Mouse (Mus musculus): ENCODE measurements around the gene Ehd3.
"Not testable (repeated sequence)": the region's sequence is repeated elsewhere in the genome, so short reads cannot be mapped to it uniquely, and the experiment has no call there.

The Ehd3 gene

DNA sequence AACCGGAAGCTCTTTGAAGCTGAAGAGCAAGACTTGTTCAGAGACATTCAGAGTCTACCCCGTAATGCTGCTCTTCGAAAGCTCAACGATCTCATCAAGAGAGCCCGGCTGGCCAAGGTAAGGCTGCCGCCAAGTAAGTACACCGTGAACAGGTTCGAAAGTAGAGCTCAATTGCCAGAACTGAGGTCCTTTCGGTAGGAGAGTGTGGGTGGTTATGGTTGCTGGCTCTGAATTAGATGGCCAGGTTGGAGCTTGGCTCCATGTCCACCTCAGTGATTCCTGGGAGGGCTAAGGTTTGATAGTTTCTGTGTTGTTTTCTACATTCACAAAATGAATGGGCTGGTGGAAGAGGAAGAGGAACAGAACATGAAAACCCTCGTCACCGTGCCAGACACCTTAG is 23.5 kb downstream of the Ehd3 start:
- DNase-seq = peak; percentile 32 to 44

DNA sequence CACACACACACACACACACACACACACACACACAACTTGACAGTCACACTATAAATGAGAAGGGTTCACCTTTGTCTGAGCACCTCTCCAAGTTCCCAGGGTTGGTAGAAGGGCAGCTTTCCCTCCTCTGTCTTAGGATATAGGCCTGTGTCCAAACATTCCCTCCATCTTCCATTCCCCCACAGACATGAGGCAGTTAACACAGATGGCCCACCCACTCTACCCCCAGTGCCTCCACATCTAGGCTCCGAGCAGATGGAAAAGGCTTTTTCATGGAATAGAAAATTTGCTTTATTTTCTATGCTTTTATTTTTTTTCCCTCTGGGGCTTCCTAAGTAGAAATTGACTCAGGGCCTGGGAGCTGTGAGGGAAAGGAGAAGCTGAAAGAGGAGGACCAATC is 26.6 kb downstream of the Ehd3 start:
- DNase-seq = no peak

DNA sequence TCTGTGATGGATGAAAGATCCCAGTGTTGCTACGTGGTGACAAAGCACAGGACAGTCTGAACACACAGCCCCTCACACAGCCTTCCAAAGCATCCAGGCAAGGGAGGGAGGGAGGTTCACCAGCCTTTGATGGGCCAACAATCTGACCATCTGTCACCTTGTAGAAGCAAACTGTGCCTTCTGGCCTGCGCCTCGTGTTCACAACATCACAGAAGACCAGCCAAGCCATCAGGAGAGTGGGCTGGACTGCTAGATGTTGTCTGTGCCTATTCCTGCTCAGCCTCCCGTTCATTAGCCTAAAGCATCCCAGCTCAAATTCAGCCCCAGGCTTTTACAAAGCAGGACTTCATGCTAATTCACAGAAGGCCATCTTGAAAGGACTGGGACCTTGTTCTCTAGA is 27.5 kb downstream of the Ehd3 start:
- peak; percentile 80 to 90 for DNase-seq

DNA sequence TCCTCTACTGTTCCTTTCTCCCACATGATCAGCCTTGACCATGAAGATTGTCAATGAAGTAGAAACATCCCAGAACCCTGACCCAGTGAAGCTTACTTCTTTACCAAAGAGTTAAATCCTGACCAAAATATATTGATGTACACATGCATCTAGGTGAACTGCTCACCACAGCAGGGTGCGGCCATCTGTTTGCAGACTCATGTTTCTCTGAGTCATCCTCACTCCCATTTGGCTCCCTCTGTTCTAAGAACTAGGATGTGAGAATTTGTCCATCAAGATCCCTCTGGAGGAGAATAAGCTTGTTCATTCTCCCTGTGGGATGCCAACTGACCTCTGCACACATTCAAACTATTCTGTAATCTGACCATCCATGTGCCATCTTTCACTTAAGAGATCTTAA is 29.0 kb downstream of the Ehd3 start:
- peak; percentile 69 to 75 for DNase-seq

DNA sequence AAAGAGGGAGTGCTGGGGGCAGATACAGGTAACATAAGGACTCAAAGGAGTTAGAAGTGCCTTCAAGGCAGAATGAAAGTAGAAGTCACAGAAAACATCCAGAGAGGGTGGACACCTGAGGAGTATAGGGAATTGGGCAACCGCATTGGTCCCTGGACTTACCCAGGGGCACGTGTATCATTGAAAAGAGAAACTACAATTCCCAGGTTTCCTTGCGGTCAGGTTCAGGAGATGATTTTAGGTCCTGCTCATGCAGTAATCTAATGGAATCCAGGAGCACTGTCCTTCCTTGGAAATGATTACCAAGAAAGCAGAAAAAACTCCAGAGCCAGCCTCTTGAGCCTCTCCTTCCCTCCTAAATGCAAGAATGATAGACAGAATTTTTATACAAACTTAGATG is 29.5 kb downstream of the Ehd3 start:
- no peak for DNase-seq

DNA sequence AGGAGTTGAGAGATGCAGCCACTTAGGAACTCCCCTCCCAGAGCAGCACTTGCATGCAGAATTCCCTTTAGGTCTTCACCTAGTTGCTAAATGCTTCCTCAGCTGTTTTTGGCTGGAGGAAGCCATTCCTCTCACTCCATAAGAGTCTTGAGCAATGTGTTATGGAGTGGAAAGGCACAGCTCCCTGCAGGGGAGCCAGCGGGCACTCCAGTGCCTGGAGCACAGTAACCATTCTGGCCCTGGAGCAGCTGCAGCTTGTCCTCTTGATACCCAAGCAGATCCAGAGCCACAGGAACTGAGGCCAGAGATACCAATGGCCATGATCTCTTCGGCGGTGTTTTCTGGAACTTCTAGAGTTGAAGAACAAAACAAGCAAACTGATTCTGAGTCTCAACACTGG is 32.7 kb downstream of the Ehd3 start:
- no peak for DNase-seq

DNA sequence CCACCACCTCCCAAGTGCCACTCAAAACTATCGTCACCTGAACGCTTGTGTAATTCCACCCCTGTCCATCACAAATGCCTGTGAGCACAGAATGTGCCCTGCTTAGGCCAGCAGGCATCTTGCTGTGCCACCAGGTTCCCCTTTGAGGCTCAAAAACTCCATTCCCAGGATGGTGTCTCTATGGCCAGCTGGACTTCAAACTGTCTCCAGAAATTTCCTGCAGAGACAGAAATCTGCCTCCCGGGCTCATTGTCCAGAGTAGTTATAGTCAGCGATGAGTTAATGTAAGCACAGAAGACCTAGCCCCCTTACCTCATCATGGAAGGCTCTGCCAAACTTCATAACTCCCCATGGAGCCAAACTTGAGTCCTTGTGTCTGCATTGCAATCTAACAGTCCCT is 33.3 kb downstream of the Ehd3 start:
- peak; percentile 39 to 42 for DNase-seq

DNA sequence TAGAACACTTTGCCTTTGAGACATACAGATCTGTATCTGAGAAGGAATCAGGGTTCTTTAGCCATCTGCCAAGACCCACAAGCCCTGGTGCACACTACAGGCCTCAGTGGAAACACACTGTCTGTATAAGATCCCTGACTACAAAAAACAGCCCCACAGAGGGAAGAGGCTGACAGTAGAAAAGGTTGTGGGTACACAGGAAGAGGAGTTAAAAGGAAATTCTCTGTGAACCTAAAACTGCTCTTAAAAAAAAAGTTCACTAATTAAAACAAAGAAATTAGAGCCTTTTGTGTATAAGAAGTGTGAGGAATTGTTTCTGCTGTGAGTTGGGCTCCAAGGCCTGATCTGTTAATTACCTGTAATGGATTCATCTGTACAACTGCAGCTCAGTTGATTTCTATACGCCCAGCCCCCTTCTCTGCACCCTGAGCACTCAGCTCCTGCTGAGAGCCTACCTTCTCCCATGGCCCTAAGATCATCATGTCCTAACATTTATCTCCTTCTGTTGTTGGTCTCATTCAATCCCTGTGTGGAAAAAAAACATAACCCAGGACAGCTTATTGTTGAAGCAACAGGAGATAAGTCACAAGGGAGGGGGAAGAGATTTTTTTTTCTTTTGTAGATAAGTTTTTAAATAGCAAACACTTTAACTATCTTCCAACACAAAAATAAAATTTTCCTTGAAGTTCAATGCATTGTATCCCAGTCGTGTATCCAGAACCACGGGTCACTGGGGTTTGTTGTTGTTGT is 35.3 kb downstream of the Ehd3 start:
- no peak for DNase-seq

DNA sequence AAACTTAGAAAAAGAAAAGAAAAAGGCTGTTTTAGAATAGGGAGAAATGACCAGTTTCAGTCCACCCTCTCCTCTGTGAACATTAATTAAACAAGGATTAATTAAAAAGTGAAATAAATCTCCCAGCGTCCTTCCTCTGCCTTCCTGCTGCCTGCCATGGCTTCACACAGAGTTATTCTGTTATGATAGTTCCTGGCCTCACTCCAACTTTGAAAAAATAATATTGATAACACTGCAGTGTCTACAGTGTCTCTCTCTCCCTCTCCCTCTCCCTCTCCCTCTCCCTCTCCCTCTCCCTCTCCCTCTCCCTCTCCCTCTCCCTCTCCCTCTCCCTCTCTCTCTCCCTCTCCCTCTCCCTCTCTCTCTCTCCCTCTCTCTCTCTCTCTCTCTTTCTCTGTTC is 35.9 kb downstream of the Ehd3 start:
- DNase-seq = not testable (repeated sequence)

DNA sequence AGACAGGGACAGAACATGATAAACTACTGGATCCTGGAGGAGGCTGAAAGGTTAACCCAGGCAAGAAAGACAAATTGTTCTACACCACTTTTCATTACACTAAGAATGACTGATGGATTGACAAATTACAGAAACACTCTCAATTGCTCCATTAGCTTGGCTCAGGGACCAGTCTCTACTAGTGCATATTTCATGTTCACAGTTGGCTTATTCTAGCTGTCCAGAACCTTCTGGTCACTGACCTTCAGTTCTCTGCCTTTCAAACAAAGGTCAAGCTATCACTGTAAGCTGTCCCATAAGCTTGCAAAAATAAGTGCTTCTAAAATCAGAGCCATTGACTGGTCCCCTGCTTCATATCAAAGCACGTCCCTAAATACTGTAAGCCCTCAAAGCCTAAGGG is 39.0 kb downstream of the Ehd3 start:
- DNase-seq = no peak

DNA sequence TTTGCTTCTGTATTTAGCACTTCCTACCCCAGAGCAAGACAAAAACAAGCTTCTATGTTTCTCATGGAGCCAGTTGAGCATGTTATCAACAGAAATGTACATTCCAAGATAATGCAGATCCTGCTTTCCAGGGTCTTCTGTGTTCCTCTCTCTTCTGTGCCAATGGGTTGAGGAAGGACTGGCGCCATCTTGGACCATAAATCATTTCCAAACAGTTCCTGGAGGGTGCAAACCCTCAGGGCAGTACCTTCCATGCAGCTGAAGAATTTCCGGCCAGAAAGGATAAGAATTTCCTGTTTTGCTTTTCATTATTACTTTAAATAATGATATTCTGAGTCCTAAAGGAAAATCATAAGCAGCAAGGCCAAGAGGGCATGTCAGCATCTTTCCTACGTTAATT is 41.7 kb downstream of the Ehd3 start:
- DNase-seq = no peak

DNA sequence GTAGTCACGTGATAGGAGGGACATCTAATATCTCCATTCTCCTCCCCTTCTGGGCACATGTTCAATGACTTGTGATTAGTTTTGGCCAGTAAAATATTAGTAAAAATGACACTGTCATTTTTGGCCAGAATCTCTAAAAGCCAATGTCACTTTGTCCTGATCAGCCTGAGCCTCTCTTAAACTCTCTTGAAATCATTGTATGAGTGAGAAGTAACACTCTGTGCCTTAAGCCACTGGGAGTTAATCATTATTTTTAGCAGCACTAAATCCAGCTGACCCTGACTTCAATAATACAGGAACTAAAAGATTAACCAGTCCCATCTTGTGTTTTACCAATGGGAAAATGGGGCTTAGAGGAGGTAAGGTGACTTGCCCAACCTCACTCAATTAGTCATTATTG is 43.5 kb downstream of the Ehd3 start:
- DNase-seq = no peak

DNA sequence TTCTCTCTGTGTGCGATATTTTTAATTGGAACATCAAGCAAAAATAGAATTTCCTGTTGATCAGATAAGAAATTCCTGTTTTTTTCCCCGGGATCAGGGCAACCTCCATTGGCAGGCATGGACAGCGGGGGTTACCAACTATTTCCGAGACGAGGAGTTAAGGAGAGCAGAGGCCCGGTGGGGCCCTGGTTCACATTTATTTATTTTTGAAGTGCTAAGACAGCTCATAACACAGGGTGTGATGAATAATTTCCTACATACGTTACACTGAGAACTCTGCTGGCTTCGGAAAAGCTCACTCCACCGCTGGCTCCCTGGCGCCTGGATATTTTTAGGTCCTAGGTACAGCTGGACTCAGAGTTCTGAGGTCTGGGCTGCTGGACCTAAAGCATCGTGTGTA is 49.1 kb downstream of the Ehd3 start:
- no peak for DNase-seq

DNA sequence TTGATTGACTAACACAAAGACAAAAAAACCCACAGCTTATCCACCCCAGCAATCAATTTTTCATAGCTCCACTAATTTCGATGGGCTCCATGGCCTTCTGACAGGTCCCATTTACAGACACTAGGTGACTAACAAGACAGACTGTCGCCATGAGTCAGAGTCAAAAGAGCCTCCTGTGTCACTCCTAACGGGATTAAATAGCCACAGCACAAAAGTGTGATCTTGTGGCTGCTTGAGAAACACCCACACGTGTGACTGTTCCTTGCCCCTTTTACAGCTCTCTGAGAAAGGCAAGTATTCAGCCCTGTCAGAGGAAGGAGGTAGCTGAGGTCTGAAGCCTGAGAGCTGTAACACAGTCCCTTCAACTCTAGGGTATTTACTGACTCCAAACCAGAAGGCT is 49.8 kb downstream of the Ehd3 start:
- no peak for DNase-seq

DNA sequence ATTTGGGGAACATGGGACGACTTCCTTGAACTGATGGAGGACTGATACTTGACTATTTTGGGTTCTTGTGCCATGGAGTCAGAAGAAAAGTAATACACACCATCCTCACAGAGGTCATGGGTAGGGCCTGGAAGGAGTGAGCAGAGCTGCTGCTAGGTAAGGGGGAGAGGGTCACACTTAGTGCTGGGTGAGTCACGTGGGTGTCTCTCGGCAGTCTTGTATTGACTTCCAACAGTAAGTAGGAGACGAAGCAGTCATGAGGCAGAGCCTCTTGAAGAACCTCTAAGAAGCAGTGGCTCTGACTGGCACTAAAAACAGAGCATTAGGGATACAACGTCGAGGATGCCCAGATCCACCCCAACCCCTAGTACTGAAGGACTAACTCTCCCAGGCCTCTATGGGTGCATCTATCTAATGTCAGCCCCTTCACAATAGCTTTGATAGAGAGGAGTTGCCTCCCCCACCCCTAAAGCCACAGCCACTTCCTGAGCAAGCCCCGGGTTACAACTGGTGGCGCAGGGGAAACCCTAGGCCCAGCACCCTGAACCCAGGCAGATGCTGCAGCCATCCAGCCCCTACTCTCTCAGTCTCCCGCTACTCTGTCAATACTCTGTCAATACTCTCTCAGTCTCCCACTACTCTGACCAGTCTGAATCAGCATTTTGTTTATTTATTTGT is 65.2 kb downstream of the Ehd3 start:
- DNase-seq = no peak

DNA sequence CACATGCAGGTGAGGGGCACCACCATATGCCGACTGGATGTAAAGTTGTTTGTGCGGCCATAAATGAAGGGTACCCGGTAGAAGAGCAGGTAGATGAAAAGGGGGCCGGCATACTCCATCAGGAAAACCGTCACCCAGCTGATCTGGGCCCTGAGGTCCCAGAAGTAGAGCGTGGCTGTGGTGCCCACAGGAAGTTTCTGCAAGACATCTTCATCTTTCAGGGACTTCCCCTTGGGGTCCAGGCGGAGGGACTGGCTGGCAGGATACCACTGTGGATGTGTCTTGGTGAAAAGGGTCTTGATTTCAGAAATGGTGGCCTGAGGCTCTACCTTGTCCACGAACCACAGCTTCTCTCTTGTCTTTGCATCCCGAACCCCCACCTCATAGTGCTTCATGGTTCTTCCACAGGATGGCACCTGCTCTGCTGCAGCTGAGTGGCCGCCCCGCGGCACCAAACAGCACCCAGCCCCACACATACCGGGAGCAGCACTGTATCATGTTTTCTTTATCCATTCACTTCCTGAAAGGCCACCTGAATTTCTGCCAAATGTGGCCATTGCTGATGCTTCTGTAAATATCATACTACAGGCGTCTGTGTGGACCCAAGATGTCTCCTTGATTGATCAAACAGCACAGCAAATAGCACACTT is 67.1 kb downstream of the Ehd3 start:
- DNase-seq = no peak

DNA sequence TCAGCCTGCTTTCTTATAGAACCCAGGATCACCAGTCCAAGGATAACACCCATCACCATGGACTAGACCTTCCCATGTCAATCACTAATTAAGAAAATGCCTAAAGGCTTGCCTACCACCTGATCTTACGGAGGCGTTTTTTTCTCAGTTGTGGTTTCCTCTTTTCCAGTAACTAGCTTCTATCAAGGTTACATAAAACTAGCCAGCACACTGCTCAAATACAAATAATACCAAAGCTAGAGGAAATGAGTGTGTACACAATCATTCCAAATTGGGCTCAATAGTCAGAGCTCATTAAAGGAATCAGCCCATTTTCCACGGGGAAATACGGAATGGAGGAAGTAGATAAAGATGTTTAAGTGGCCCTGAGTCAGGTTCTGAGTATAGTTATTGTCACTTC is 71.3 kb downstream of the Ehd3 start:
- no peak for DNase-seq

DNA sequence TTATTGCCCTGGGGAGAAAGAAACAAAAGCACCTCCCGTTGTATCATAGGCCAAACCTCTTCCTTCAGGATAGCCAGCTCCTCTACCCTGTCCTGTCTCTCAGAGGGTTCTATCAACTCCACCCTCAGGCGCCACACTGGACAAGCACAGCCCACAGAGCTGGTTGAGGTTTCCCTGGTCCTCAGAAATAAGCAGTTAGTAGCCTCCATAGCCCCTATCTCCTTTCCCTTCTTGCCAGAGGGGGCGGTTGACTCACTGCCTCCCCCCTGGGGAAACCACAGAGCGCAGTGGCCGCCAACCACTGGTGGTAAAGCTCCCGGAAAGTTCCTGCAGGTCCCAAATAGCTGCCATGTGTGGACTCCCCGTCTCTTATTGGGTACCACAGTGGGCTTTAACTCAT is 71.7 kb downstream of the Ehd3 start:
- DNase-seq = no peak

DNA sequence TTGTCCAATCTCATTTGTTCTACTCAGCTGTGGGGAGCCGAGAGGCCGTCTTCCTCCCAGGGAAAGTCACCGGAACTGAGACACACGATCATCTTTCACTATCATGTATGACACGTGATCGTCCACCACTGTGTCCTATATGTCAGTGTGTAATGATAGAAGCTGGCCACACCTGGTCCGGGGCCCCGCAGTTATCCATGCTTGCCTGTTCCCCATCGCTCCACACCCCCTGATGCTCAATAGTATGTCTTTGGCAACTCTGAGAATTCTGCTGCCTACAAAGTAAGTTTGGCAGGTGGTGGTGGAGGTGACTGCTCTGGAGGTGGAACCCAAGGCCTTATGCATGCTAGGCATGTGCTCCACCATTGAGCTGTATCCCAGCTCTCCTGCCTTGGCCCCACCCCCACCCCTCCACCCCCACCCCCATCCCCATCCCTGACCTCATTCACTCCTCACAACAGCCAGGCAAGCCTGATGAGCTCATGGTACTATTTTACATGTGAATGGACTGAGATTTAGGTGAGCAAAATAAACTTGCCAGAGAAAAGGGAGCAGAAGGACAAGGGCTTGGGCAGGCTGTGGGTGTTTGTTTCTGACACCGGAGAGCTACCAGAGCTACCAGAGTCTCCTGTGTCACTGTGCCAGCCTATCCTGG is 75.5 kb downstream of the Ehd3 start:
- no peak for DNase-seq

DNA sequence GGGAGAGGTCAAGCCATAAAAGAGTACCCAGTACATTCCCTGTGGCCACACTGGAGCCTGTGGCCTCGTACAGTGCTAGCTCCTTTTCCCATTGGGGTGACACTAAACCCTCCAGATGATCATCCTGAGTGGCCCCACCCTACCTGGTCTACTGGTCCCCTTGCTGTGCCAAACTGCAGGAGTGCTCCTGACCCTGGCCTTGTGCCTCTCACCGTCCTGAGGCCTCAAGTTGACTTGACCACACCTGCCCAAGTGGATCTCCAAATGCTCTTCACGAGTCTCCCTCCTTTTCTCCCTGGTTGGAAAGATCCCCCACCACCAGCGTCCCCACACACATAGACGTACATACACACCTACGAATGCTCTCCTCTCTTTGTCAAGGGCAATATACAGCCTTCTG is 76.4 kb downstream of the Ehd3 start:
- DNase-seq = no peak

DNA sequence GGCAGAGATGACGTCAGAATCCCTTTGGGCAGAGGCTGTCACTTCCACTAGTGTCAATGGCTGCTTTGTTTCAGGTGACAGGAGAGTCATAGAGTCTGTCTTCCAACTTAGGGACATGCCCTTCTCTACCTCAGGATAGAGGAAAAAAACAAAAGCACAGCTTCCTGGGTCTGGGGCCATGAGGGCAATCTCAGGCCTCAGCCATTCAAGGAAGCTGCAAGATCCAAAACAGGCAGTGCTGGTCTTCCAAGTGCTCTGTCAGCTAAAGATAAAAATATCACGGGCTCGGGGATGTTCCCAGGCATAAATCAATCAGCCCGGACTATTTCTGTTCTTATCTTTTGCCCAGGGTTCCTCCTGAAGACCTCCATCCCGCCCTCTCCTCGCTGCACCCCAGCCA is 77.4 kb downstream of the Ehd3 start:
- DNase-seq = no peak

Data from cerebellum, adult 18-20 months (tissue).